Mouse (Mus musculus): ENCODE measurements at regions not wholly inside any gene's neighbourhood (a gene's known extent, or its start where the extent isn't known, plus 50 kb on each side); places are given as distances from the start of the nearest gene placed in this dataset.

DNA sequence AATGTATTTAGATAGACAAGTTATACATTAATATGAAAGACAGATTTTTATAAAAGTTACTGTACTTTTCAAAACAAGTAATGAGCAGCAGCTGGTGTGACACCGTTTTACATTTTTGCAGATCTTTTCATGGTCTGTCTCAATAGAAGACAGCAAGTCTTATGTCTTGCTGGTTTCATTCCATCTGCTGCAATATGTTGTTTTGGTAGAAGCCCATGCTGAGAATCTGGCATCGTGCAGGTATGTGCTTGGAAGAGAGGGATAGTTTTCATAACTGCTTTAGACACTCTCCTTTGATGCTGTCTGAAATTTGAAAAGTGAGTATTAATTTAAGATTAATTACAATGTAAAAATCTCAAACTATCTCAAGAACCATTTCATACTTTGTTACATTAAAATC is 81.5 kb upstream of the Slc1a3 start:
- H3K9me3 ChIP-seq (ENCODE audit: control insufficient read depth, low read length), result no peaks in the 10 kb centered on the region
- 74% methylated on average over 2 of the region's 2 CpGs for whole genome bisulfite sequencing
- no peak for ATAC-seq (ENCODE audit: low FRiP score, low read depth)
- H3K4me1 ChIP-seq (ENCODE audit: control insufficient read depth, insufficient read depth, low read length), result no peaks in the 10 kb centered on the region
- no peak overlapping the region for H3K4me2 ChIP-seq (replicated peaks; ENCODE audit: low read depth, low read length, severe bottlenecking)
- H3K36me3 ChIP-seq (ENCODE audit: control insufficient read depth, insufficient read depth, low read length), result no peaks in the 10 kb centered on the region
- H3K4me3 ChIP-seq (replicated peaks; ENCODE audit: low read length), result no peak overlapping the region
- no peak overlapping the region for H3K9ac ChIP-seq (ENCODE audit: low read depth, low read length, severe bottlenecking)
- no peak for TF ChIP-seq POLR2A (IDR thresholded peaks at IDR 0.05; ENCODE audit: borderline replicate concordance, extremely low read depth, insufficient read depth, insufficient read length)
- no peaks in the 10 kb centered on the region for H3K27me3 ChIP-seq (ENCODE audit: control insufficient read depth, insufficient read depth, low read length)
- H3K27ac ChIP-seq (replicated peaks; ENCODE audit: low read depth, low read length), result no peak overlapping the region
- no peak for DNase-seq (ENCODE audit: low spot score)

DNA sequence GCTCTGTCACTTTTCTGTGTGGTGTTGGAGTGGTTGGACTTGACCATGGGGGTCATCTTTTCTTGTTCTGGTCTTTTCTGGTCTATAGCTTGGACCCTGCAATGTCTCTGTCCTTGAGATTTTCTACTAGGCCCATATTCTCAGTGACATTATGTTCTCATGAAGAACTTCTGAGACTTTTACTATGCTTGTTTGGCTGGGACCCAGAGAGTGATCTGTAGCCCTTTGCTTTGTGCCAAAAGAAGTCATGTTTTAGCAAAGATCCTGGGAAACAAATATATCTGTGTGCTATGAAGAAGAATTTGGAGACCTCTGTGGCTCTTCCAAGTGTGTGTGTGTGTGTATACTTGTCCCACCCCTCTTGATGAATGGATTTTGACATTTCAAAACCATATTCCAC is 79.4 kb upstream of the Slc1a3 start:
- no peaks in the 10 kb centered on the region for H3K27me3 ChIP-seq (ENCODE audit: control insufficient read depth, insufficient read depth, low read length)
- no peak overlapping the region for H3K4me2 ChIP-seq (replicated peaks; ENCODE audit: low read depth, low read length, severe bottlenecking)
- ATAC-seq (ENCODE audit: low FRiP score, low read depth) (no peak), DNase-seq (ENCODE audit: low spot score) (no peak)
- TF ChIP-seq POLR2A (IDR thresholded peaks at IDR 0.05; ENCODE audit: borderline replicate concordance, extremely low read depth, insufficient read depth, insufficient read length), result no peak
- no peaks in the 10 kb centered on the region for H3K9me3 ChIP-seq (ENCODE audit: control insufficient read depth, low read length)
- H3K36me3 ChIP-seq (ENCODE audit: control insufficient read depth, insufficient read depth, low read length), result no peaks in the 10 kb centered on the region
- no peak overlapping the region for H3K9ac ChIP-seq (ENCODE audit: low read depth, low read length, severe bottlenecking)
- no peaks in the 10 kb centered on the region for H3K4me1 ChIP-seq (ENCODE audit: control insufficient read depth, insufficient read depth, low read length)
- H3K27ac ChIP-seq (replicated peaks; ENCODE audit: low read depth, low read length), result no peak overlapping the region
- no peak overlapping the region for H3K4me3 ChIP-seq (replicated peaks; ENCODE audit: low read length)

DNA sequence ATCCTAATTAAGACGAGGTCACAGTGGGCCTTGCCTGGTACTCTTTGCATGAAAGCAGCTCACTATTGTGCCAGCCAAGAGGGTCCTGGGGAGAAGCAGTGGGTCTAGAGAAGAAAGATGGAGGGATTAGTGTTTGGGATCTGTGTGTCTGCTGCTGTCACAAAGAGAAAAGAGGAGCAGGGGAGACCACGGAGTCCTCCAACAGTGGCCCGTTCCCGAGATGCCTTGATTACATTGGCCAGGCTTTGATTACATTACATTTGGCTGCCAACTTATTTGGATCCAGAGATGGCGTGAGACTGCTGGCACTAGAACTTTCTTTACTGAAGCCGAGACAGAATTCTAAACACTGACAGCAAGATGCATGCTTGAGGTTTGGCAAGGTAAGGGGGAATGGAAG is 78.4 kb upstream of the Slc1a3 start:
- Histone ChIP-seq H3K4me2 (replicated peaks; ENCODE audit: low read depth, low read length, severe bottlenecking) (no peak overlapping the region), H3K36me3 (ENCODE audit: control insufficient read depth, insufficient read depth, low read length) (no peaks in the 10 kb centered on the region), H3K27me3 (ENCODE audit: control insufficient read depth, insufficient read depth, low read length) (no peaks in the 10 kb centered on the region), H3K4me3 (replicated peaks; ENCODE audit: low read length) (no peak overlapping the region), H3K27ac (replicated peaks; ENCODE audit: low read depth, low read length) (no peak overlapping the region), H3K4me1 (ENCODE audit: control insufficient read depth, insufficient read depth, low read length) (no peaks in the 10 kb centered on the region), H3K9me3 (ENCODE audit: control insufficient read depth, low read length) (no peaks in the 10 kb centered on the region), H3K9ac (ENCODE audit: low read depth, low read length, severe bottlenecking) (no peak overlapping the region)
- TF ChIP-seq POLR2A (IDR thresholded peaks at IDR 0.05; ENCODE audit: borderline replicate concordance, extremely low read depth, insufficient read depth, insufficient read length), result no peak
- ATAC-seq (ENCODE audit: low FRiP score, low read depth) (no peak), DNase-seq (ENCODE audit: low spot score) (no peak)
- 85% methylated on average over 6 of the region's 6 CpGs for WGBS

DNA sequence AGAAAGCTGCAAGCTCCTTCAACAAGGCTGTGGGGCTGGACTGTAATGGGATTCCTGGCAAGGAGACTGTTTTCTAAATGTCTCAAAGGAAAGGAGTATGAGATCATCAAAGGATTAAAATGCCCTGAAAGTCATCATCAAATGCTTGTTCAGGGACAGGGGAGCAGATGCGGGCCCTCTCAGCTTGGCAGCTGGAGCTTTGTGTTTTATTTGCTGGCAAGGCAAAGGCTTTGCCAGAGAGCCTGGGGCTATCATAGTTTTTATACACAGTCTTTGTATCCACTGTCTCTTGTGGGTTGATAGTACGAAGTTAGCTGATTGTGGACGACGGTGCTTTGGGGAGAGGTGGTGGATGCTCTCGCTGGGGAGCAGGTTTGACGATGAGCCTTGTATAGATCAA is 75.0 kb upstream of the Slc1a3 start:
- H3K4me1 ChIP-seq (ENCODE audit: control insufficient read depth, insufficient read depth, low read length), result no peaks in the 10 kb centered on the region
- no peaks in the 10 kb centered on the region for H3K9me3 ChIP-seq (ENCODE audit: control insufficient read depth, low read length)
- ATAC-seq (ENCODE audit: low FRiP score, low read depth), result no peak
- no peak overlapping the region for H3K4me2 ChIP-seq (replicated peaks; ENCODE audit: low read depth, low read length, severe bottlenecking)
- H3K36me3 ChIP-seq (ENCODE audit: control insufficient read depth, insufficient read depth, low read length), result no peaks in the 10 kb centered on the region
- DNase-seq (ENCODE audit: low spot score), result no peak
- H3K4me3 ChIP-seq (replicated peaks; ENCODE audit: low read length), result no peak overlapping the region
- H3K27ac ChIP-seq (replicated peaks; ENCODE audit: low read depth, low read length), result no peak overlapping the region
- H3K27me3 ChIP-seq (ENCODE audit: control insufficient read depth, insufficient read depth, low read length), result no peaks in the 10 kb centered on the region
- no peak for TF ChIP-seq POLR2A (IDR thresholded peaks at IDR 0.05; ENCODE audit: borderline replicate concordance, extremely low read depth, insufficient read depth, insufficient read length)
- 59% methylated on average over 6 of the region's 6 CpGs for WGBS
- no peak overlapping the region for H3K9ac ChIP-seq (ENCODE audit: low read depth, low read length, severe bottlenecking)

DNA sequence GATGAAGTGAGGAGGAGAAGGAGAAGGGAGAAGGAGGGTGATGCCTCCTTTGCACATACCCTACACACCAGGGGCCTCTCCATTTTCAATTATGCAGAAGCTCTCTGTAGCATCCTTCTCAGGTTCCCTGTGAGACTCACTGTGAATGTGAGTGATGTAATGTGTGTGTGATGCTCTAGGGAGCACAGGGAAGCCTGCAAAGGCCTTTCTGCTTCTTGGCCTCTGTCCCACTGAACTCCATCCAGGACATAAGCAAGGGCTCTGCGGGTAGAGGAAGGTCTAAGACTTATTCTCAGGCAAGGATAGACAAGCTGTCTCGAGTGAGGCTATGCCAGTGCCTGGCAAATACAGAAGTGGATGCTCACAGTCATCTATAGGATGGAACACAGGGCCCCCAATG is 73.0 kb upstream of the Slc1a3 start:
- H3K9me3 ChIP-seq (ENCODE audit: control insufficient read depth, low read length), result no peaks in the 10 kb centered on the region
- WGBS, result 74% methylated on average over 2 of the region's 2 CpGs
- no peak overlapping the region for H3K9ac ChIP-seq (ENCODE audit: low read depth, low read length, severe bottlenecking)
- no peak overlapping the region for H3K27ac ChIP-seq (replicated peaks; ENCODE audit: low read depth, low read length)
- no peaks in the 10 kb centered on the region for H3K27me3 ChIP-seq (ENCODE audit: control insufficient read depth, insufficient read depth, low read length)
- no peaks in the 10 kb centered on the region for H3K36me3 ChIP-seq (ENCODE audit: control insufficient read depth, insufficient read depth, low read length)
- DNase-seq (ENCODE audit: low spot score) (no peak), ATAC-seq (ENCODE audit: low FRiP score, low read depth) (no peak)
- H3K4me3 ChIP-seq (replicated peaks; ENCODE audit: low read length), result no peak overlapping the region
- H3K4me1 ChIP-seq (ENCODE audit: control insufficient read depth, insufficient read depth, low read length), result no peaks in the 10 kb centered on the region
- no peak for TF ChIP-seq POLR2A (IDR thresholded peaks at IDR 0.05; ENCODE audit: borderline replicate concordance, extremely low read depth, insufficient read depth, insufficient read length)
- H3K4me2 ChIP-seq (replicated peaks; ENCODE audit: low read depth, low read length, severe bottlenecking), result no peak overlapping the region

DNA sequence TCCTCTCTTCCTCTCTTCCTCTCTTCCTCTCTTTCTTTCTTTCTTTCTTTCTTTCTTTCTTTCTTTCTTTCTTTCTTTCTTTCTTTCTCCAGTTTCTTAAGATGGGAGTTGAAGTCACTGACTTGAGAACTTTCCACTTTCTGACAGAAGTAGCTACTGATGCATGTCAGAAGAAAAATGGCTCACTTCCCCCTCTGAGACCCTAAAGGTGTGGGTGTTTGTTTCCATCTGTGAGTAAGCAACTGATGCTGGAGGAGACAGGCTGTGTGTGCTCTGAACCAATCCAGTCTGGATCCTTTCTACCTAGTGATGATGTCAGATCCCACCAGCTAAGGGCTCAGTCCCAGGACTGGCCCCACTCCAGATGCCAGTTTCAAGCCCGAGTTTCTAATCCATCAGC is 72.5 kb upstream of the Slc1a3 start:
- Histone ChIP-seq H3K4me2 (replicated peaks; ENCODE audit: low read depth, low read length, severe bottlenecking) (no peak overlapping the region), H3K9ac (ENCODE audit: low read depth, low read length, severe bottlenecking) (no peak overlapping the region), H3K36me3 (ENCODE audit: control insufficient read depth, insufficient read depth, low read length) (no peaks in the 10 kb centered on the region), H3K4me1 (ENCODE audit: control insufficient read depth, insufficient read depth, low read length) (no peaks in the 10 kb centered on the region), H3K4me3 (replicated peaks; ENCODE audit: low read length) (no peak overlapping the region), H3K27ac (replicated peaks; ENCODE audit: low read depth, low read length) (no peak overlapping the region), H3K27me3 (ENCODE audit: control insufficient read depth, insufficient read depth, low read length) (no peaks in the 10 kb centered on the region), H3K9me3 (ENCODE audit: control insufficient read depth, low read length) (no peaks in the 10 kb centered on the region)
- ATAC-seq (ENCODE audit: low FRiP score, low read depth), result no peak
- WGBS, result 66% methylated on average over 1 of the region's 1 CpGs
- no peak for DNase-seq (ENCODE audit: low spot score)
- TF ChIP-seq POLR2A (IDR thresholded peaks at IDR 0.05; ENCODE audit: borderline replicate concordance, extremely low read depth, insufficient read depth, insufficient read length), result no peak
